Mouse (Mus musculus): ENCODE data around the gene Maml1.

DNA sequence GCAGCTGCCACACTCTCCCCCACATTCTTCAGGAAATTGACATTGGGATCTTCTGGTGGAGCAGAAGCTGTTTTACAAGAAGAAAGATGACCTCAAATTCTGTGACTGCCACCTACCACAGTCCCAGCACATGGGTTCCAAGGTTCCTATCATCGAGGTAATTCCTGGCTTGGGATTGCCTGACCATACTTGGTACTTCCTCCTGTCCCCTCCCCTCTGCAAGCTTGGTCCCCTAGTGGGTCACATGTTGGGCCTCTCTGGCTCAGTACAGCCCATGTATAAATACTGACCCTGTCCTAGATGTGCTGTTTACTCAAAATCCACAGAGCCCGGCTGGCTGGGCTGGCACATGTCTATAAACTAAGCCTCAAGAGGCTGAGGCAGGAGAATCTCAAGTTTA is 86.1 kb downstream of the Maml1 start:
- TF ChIP-seq CTCF (IDR thresholded peaks at IDR 0.05; ENCODE audit: low read depth, low read length) = no peak
- no peak for TF ChIP-seq GATA1 (IDR thresholded peaks at IDR 0.05; ENCODE audit: borderline replicate concordance, low read length)
